Mouse (Mus musculus): ENCODE measurements around the gene Hadha. TPM values are rescaled to one million over a fixed set of nuclear protein-coding genes. Genes with fewer than 3 reads are reported as not detected.

The Hadha gene
- polyA plus RNA-seq, 1 experiment: 65.9 TPM

DNA sequence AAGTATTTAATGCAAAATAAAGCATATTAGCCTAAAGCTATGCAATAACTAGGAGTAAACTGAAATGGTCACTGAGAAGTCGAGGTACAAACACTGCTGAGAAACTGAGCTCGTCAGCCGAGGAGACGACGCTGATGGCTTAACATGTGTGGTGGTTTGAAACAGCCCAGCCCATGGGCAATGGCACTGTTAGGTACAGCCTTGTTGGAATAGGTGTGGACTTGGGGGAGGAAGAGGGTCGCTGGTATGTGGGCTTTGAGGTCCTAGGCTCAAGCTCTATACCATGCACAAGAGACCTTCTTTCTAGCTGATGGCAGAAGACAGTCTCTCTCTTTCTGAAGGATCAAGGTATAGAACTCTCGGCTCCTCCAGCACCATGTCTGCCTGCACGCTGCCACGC, 17.7 kb downstream of the Hadha start:
- Histone ChIP-seq H3K79me2 (ENCODE audit: control insufficient read depth, insufficient read depth) (no peaks in the 10 kb centered on the region), H3K4me3 (ENCODE audit: insufficient read depth, poor library complexity, severe bottlenecking) (no peak overlapping the region), H3K27me3 (ENCODE audit: control insufficient read depth, insufficient read depth, insufficient read length) (no peaks in the 10 kb centered on the region), H3K79me3 (ENCODE audit: low read depth) (no peaks in the 10 kb centered on the region), H3ac (ENCODE audit: control insufficient read depth, insufficient read length, low read depth) (no peak overlapping the region), H3K36me3 (ENCODE audit: control insufficient read depth, insufficient read depth) (peaks cover 63% of the 10 kb centered on the region)
- no peak for TF ChIP-seq CTCF (IDR thresholded peaks at IDR 0.05; ENCODE audit: control insufficient read depth, insufficient read depth, insufficient read length)
- no peak for TF ChIP-seq USF1 (IDR thresholded peaks at IDR 0.05; ENCODE audit: low read depth)
- no peak for TF ChIP-seq CEBPB (IDR thresholded peaks at IDR 0.05; ENCODE audit: low read depth)
- no peak for TF ChIP-seq MYOD1 (IDR thresholded peaks at IDR 0.05; ENCODE audit: control insufficient read depth, insufficient read length, low read depth)
- TF ChIP-seq MAX (IDR thresholded peaks at IDR 0.05): no peak
- TF ChIP-seq FOSL1 (IDR thresholded peaks at IDR 0.05; ENCODE audit: insufficient read depth, low read length, poor library complexity, severe bottlenecking): no peak
- TF ChIP-seq MYOG (IDR thresholded peaks at IDR 0.05; ENCODE audit: control insufficient read depth, extremely low read depth, insufficient read length): no peak

GRCm38 (mm10) chr5:30135711-30136231, 19.2 kb downstream of the Hadha start:
- Histone ChIP-seq H3K4me3 (ENCODE audit: insufficient read depth, poor library complexity, severe bottlenecking) (no peak overlapping the region), H3K36me3 (ENCODE audit: control insufficient read depth, insufficient read depth) (peaks cover 63% of the 10 kb centered on the region)
- TF ChIP-seq MYOD1 (IDR thresholded peaks at IDR 0.05; ENCODE audit: control insufficient read depth, insufficient read length, low read depth) (no peak), MAX (IDR thresholded peaks at IDR 0.05) (no peak), USF1 (IDR thresholded peaks at IDR 0.05; ENCODE audit: low read depth) (no peak), MYOG (IDR thresholded peaks at IDR 0.05; ENCODE audit: control insufficient read depth, extremely low read depth, insufficient read length) (no peak), CEBPB (IDR thresholded peaks at IDR 0.05; ENCODE audit: low read depth) (no peak), FOSL1 (IDR thresholded peaks at IDR 0.05; ENCODE audit: insufficient read depth, low read length, poor library complexity, severe bottlenecking) (no peak), CTCF (IDR thresholded peaks at IDR 0.05; ENCODE audit: control insufficient read depth, insufficient read depth, insufficient read length) (no peak)

DNA sequence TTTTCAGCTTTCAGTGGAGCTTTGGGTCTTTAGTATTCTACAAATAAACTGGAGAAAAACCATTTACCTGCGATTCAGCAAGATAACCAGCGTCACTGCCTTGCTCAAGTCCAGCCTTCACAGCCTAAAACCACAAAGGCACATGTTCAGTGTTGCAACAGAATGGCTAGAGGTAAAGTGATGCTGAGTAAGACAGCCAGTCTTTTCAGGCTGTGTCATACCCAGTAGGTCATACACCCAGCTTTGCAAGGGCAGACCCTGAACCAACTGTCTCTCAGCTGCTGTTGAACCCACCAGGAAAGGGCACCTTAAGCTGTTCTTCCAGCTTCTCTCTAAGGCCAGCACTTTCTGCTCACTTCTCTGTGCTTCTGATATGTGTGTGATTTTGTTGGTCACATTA, 22.8 kb downstream of the Hadha start:
- no peak for TF ChIP-seq FOSL1 (IDR thresholded peaks at IDR 0.05; ENCODE audit: insufficient read depth, low read length, poor library complexity, severe bottlenecking)
- no peak for TF ChIP-seq MYOG (IDR thresholded peaks at IDR 0.05; ENCODE audit: control insufficient read depth, extremely low read depth, insufficient read length)
- TF ChIP-seq CTCF (IDR thresholded peaks at IDR 0.05; ENCODE audit: control insufficient read depth, insufficient read depth, insufficient read length): no peak
- no peak for TF ChIP-seq CEBPB (IDR thresholded peaks at IDR 0.05; ENCODE audit: low read depth)
- TF ChIP-seq MYOD1 (IDR thresholded peaks at IDR 0.05; ENCODE audit: control insufficient read depth, insufficient read length, low read depth): no peak
- no peak for TF ChIP-seq USF1 (IDR thresholded peaks at IDR 0.05; ENCODE audit: low read depth)
- TF ChIP-seq MAX (IDR thresholded peaks at IDR 0.05): no peak
- Histone ChIP-seq H3K27me3 (ENCODE audit: control insufficient read depth, insufficient read depth, insufficient read length) (no peaks in the 10 kb centered on the region), H3K79me2 (ENCODE audit: control insufficient read depth, insufficient read depth) (no peaks in the 10 kb centered on the region), H3K36me3 (ENCODE audit: control insufficient read depth, insufficient read depth) (peaks cover 49% of the 10 kb centered on the region), H3ac (ENCODE audit: control insufficient read depth, insufficient read length, low read depth) (no peak overlapping the region), H3K4me3 (ENCODE audit: insufficient read depth, poor library complexity, severe bottlenecking) (no peak overlapping the region), H3K79me3 (ENCODE audit: low read depth) (no peaks in the 10 kb centered on the region)

More at GRCm38 (mm10) chr5:30135711-30136231, 19.2 kb downstream of the Hadha start:
- Histone ChIP-seq H3K79me3 (ENCODE audit: low read depth) (no peaks in the 10 kb centered on the region), H3ac (ENCODE audit: control insufficient read depth, insufficient read length, low read depth) (no peak overlapping the region), H3K27me3 (ENCODE audit: control insufficient read depth, insufficient read depth, insufficient read length) (no peaks in the 10 kb centered on the region), H3K79me2 (ENCODE audit: control insufficient read depth, insufficient read depth) (no peaks in the 10 kb centered on the region)

- H3K36me3 ChIP-seq (ENCODE audit: control insufficient read depth, insufficient read depth): peaks cover 46% of the 10 kb centered on the region
Measured at GRCm38 (mm10) chr5:30131246-30131645, 23.7 kb downstream of the Hadha start.

GRCm38 (mm10) chr5:30128680-30129079, 26.3 kb downstream of the Hadha start:
- no peak overlapping the region for H3K4me3 ChIP-seq (ENCODE audit: insufficient read depth, poor library complexity, severe bottlenecking)
- TF ChIP-seq CEBPB (IDR thresholded peaks at IDR 0.05; ENCODE audit: low read depth) (no peak), CTCF (IDR thresholded peaks at IDR 0.05; ENCODE audit: control insufficient read depth, insufficient read depth, insufficient read length) (no peak), MYOD1 (IDR thresholded peaks at IDR 0.05; ENCODE audit: control insufficient read depth, insufficient read length, low read depth) (no peak), MYOG (IDR thresholded peaks at IDR 0.05; ENCODE audit: control insufficient read depth, extremely low read depth, insufficient read length) (no peak), USF1 (IDR thresholded peaks at IDR 0.05; ENCODE audit: low read depth) (no peak), FOSL1 (IDR thresholded peaks at IDR 0.05; ENCODE audit: insufficient read depth, low read length, poor library complexity, severe bottlenecking) (no peak), MAX (IDR thresholded peaks at IDR 0.05) (no peak)
- H3K79me3 ChIP-seq (ENCODE audit: low read depth): no peaks in the 10 kb centered on the region
- H3ac ChIP-seq (ENCODE audit: control insufficient read depth, insufficient read length, low read depth): no peak overlapping the region
- no peaks in the 10 kb centered on the region for H3K27me3 ChIP-seq (ENCODE audit: control insufficient read depth, insufficient read depth, insufficient read length)
- H3K79me2 ChIP-seq (ENCODE audit: control insufficient read depth, insufficient read depth): no peaks in the 10 kb centered on the region
- peaks cover 51% of the 10 kb centered on the region for H3K36me3 ChIP-seq (ENCODE audit: control insufficient read depth, insufficient read depth)

More at GRCm38 (mm10) chr5:30131246-30131645, 23.7 kb downstream of the Hadha start:
- H3K4me3 ChIP-seq (ENCODE audit: insufficient read depth, poor library complexity, severe bottlenecking): no peak overlapping the region
- H3K27me3 ChIP-seq (ENCODE audit: control insufficient read depth, insufficient read depth, insufficient read length): no peaks in the 10 kb centered on the region
- H3K79me3 ChIP-seq (ENCODE audit: low read depth): no peaks in the 10 kb centered on the region
- TF ChIP-seq FOSL1 (IDR thresholded peaks at IDR 0.05; ENCODE audit: insufficient read depth, low read length, poor library complexity, severe bottlenecking) (no peak), USF1 (IDR thresholded peaks at IDR 0.05; ENCODE audit: low read depth) (no peak), MYOD1 (IDR thresholded peaks at IDR 0.05; ENCODE audit: control insufficient read depth, insufficient read length, low read depth) (no peak), MAX (IDR thresholded peaks at IDR 0.05) (no peak), CEBPB (IDR thresholded peaks at IDR 0.05; ENCODE audit: low read depth) (no peak), MYOG (IDR thresholded peaks at IDR 0.05; ENCODE audit: control insufficient read depth, extremely low read depth, insufficient read length) (no peak), CTCF (IDR thresholded peaks at IDR 0.05; ENCODE audit: control insufficient read depth, insufficient read depth, insufficient read length) (no peak)
- no peak overlapping the region for H3ac ChIP-seq (ENCODE audit: control insufficient read depth, insufficient read length, low read depth)
- H3K79me2 ChIP-seq (ENCODE audit: control insufficient read depth, insufficient read depth): no peaks in the 10 kb centered on the region

Data from C2C12 (cell line).